Mouse (Mus musculus) retina, adult 2 months (tissue): ENCODE measurements around the gene Btg2.
A peak's percentile ranks its signal among the peaks of the same experiment; 100 is the strongest.

Source experiments
- DNase-seq: peaks from one replicate; pipeline ENCODE4 v3.0.0-alpha.2; 2012; ENCODE audit warnings: low read depth, low spot score

Btg2 gene

DNA sequence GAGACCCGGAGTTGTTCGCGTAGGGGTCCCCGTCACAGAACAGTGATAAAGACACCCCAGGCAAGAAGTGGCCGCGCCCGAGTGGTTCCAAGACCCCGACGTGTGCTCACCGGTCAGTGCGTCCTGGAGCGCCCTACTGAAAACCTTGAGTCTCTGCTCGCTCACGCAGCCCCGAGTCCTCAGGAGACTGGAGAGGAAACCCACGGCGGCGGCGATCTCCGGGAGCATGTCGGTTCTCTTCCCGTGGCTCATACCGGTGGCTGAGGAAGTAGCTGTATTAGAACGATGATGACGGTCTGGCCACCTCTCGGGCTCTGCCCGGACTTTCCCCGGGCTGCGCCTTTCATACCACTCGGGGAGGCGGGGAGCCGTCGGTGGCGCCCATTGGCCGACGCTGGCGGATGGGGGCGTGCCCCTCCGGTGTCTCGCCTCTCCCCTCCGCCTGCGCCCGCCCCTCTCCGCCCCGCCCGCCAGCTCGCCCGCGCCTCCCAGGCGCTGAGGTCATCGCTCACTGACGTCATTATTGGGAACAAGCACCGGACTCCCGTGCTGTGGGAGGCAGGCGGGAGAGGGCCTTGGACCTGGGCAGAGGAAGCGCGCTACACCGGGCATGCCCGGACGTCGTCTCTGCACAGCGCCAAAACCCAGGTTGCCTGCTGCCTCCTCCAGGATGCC is at the start of gene Btg2:
Btg2 (minus strand) TSS at position 319 of the 675 bp plus-strand sequence.
- peak; percentile 93 for DNase-seq

DNA sequence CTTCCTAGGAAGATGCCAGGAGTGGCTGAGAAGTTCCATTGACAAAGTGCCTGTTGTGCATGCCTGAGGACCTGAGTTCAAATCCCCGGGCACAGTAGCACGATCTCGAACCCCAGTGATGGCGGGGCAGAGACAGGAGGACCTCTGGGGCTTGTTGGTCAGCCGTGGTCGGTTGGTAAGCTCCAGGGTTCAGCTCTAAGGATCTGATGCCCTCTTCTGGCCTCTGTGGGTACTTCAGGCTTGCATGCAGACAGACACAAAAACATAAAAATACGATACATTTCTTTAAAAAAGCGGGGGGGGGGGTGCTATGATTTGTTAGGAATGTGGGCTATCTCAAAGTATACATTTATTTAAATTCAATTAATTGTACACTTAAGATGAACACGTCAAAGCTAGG is 43.3 kb upstream of the Btg2 start:
- DNase-seq: no peak

DNA sequence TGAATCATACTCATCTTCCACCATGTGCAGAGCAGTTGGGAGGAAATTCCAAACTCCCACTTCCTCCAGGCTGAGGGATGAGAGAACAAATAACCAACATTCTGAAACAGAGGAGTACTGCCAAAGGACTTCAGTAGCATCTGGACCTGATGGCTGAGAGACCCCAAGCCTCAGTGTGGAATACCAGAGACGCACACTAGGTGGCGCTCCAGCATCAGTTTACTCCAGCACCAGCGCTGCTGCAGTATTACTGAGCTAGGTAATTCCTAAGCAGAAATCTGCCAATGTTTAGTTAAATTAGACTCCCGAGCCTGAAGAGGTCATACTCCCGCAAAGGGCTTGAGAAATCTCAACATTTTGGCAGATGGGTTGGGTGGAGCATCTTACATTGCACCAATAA is 41.3 kb upstream of the Btg2 start:
- peak; percentile 61 for DNase-seq

- DNase-seq: no peak
Measured at GRCm38 (mm10) chr1:134117110-134117509, 38.2 kb upstream of the Btg2 start.

DNA sequence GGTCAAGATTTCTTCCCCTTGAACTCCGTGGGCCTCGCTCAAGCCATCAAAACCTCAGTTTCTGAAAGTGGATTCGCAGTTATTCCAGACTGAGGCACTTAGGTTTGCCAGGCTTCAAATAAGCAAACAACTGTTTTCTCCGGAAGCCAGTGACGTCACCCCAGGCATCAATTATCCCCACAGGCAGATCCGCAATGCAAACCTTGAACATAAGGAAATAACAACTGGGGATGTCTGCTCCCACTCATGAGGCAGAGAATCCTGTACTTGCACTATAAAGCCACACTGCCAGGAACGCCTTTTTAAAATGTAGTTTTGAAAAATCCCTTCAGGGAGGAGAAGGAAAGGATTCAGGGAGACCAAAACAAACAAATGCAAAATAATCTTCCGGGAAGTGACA is 36.5 kb upstream of the Btg2 start:
- DNase-seq: no peak

DNA sequence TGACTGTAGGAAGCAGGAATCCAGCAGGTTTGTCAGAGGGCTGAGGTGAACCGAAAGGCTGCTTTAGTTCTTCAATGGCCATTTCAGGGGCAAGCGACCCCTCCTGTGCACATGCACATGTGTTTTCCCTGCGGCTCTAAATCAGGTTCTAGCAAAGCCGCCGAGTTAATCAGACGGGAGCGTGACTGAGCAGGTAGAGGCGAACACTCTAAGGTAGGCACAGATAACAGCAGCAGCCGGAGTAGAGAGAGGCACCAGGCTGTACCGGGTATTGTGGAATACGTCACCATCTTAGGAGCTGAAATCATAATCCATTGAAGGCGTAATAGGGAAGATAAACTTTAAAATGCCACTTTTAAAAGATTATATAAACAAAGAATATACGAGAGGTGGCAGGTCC is 35.8 kb upstream of the Btg2 start:
- DNase-seq: no peak

DNA sequence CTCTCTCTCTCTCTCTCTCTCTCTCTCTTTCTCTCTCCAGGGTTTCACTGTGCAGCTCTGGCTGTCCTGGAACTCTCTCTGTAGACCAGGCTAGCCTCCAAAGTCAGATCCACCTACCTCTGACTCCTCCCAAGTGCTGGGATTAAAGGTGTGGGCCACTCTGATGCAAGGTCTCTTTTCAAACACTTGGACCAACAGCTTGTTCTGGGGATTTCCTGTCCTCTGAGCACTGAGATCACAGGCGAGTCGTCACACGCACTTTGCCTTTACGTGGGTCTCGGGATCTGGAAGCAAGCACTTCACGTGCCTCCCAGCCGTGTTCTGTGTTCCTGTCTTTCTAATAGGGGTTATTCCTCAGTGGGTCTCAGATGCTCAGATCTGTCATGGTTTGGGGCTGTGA is 35.1 kb upstream of the Btg2 start:
- no peak for DNase-seq

DNA sequence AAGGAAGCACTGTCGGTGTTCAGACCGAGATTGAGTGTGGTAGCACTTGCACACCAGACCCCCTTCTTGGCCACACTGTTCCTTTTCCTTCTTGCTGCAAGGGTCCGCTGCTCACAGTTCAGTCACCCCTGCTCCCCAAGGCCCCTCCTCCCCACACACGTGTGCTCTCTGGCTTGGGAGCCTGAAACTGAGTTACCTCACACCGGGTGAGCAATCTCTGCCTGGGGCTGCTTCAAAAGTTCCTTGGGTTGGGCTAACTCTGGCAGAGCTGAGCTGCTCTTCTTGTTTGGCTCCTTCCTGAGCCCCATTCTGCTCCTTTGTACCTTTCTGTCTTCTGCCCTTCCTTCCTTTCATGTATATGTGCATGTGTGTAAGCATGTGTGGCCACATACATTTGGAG is 34.6 kb upstream of the Btg2 start:
- DNase-seq: no peak

DNA sequence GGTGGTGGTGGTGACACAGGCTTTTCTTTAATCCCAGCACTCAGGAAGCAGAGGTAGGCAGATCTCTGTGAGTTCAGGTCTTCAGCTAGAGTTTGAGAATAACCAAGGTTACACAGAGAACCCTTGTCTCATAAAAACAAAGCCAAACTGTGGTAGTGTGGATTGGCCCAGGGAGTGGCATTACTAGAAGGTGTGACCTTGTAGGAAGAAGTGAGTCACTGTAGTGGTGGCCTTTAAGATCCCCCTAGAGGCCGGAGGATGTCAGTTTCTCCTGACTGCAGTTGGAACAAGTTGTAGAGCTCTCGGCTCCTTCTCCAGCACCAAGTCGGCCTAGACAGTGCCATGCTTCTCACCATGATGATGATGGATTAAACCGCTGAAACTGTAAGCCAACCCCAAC is 32.1 kb upstream of the Btg2 start, which contains the start of gene Chit1:
Chit1 (plus strand) TSS at position 264 of the 400 bp plus-strand sequence.
- DNase-seq: no peak

GRCm38 (mm10) chr1:134110449-134110848 is 31.5 kb upstream of the Btg2 start:
- no peak for DNase-seq

- DNase-seq: no peak
Measured at GRCm38 (mm10) chr1:134110015-134110414, 31.1 kb upstream of the Btg2 start.

DNA sequence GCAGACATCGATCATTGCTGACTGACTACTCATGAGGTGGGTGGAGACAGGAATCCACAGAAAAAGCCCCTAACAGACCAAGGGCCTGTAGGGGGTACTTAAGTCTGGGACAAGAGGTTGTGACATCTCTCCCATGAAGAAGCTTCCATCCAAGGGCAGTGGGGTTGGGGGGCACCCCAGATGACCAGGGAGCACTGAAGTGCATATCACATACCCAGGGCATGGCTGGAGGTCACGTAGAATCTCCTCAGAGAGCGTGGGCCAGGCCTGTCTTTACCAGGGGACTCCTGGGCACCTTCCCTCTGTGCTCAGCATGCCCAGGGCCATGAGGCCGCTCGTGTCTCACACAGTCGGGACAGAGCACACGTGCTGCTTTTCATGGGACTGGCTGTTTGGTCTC is 28.9 kb upstream of the Btg2 start:
- no peak for DNase-seq

DNA sequence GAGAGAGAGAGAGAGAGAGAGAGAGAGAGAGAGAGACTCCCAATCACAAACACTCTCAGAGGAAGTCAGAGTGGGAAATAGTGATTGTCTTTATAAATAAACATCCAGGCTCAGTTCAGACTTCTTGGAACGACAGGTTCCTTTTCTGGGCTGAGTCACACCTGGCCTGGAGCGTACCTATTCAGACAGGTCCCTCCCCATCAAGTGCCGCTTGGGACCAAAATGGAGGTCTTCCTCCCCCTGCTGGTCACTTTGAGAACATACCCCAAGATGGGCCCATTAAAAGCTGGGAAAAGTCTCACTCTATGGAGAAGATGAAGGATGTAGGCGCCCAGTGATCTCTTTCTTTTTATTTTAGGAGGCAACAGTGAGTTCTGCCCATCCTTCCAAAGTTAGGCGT is 27.8 kb upstream of the Btg2 start:
- peak; percentile 64 for DNase-seq

DNA sequence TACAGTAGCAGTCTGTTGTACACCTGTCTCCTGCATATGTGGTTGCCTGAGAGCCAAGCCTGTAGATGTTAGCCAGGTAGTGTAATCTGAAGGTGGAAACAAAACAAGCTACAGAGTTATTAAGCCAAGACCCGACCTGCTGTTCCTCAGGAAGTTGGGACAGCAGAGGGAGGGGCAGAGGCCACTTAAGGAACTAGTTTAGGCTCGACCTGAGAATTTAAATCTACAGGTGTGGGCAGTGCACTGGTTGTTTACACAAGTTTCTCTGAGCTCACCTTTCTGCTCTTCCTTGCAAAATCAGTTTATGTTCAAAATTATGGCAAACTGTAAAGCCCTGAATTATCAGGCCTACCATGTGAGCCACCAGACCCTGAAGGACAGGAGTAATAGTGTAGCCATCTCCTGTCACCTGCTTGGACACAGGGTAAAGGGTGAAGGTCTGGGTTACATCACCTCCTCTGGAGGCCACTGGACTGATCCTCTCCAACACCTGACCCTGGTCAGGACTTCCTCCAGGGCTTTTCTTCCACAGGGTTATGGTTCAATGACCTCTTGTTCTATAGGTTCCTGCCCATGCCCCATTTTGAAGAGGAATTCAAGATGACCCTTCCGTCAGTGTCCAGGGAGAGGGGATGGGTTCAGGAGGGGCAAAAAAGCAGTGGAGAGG is 27.0 kb upstream of the Btg2 start:
- no peak for DNase-seq

DNA sequence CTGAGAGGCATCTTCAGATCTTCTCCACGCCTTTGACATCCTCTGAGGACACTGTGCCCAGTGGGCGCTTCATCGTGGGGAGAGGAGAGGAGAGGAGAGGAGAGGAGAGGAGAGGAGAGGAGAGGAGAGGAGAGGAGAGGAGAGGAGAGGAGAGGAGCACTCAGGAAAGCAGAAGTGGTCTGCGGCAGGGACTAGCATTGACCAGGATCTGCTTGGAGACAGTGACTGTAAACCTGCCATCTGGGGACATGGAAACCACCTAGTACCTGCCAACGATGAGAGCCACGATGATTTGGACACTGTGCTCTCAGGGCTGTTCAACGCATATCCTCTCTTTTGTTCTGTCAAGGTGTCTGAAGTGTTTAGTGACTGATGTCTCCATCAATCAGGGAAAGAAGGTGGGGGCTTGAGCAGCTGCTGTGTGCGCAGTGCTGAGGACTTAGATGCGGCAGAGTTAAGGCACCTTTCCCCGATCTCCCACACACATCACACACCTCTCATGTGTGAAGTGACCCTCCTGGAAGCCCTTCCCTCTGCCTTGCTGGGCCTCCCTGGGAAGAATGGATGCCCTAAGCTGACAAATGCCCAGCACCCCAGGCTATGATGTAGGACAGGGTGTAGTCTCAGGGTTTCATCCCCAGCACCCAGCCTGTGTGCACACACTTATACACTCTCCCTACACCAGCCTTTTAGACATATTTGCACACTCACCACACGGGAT is 26.3 kb upstream of the Btg2 start:
- no peak for DNase-seq

DNA sequence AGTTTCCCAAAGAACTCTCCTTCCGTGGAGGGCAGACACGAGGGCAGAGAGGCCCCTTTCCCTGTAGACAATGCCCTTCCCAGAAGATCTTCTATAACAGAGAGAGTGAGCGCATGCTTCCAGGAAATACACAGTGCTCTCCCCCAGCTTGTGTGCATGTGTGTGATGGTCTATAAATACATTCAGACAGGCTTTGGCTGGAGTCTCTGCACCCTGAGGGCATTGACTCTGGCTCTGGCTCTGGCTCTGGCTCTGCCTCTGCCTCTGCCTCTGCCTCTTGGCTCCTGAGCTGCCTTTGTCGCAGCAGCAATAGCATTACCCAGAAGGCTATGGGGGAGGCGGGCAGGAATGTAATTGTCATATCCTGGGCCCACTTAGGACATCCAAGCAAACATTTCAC is 24.9 kb upstream of the Btg2 start:
- DNase-seq: no peak

- no peak for DNase-seq
Measured at GRCm38 (mm10) chr1:134101593-134101992, 22.7 kb upstream of the Btg2 start.

DNA sequence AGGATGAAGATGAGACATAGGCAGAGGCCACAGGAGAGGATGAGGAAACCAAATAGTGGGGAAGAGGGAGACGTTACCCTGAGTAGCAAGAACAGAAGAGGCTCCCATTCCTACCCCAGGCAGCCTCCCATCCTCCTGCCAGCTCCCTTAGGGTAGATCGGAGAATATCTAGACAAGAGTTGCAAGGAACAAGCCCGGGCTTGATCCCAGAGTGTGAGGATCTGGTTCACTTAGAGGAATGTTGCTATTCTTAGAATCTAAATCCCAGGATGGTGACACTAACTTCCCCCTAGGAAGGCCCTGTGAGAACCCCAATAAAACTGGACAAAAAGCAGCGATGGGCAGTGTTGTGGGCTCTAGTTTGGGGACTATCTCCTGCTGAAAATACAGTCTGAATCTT is 22.0 kb upstream of the Btg2 start:
- DNase-seq: no peak

DNA sequence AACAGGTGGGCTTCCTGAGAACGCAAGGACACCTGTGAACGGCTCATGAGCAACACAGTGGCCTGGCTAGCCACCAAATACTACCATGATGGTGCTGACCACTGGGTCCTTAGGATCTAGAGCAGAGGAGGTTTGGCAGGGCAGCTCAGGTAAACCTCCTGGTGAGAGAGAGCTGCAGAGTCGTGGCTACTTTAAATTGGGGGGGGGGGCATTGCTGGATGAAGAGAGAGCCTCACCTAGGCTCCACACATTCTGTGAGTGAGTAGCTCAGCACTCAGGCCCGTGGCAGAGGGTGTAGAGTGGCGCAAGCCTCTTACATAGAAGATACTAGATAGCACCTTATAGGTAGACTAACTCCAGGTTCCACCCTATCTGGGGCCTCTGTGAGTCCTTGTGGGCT is 21.5 kb upstream of the Btg2 start:
- no peak for DNase-seq

- DNase-seq: no peak
Measured at GRCm38 (mm10) chr1:134099516-134100235, 20.8 kb upstream of the Btg2 start.

- DNase-seq: no peak
Measured at GRCm38 (mm10) chr1:134098726-134099515, 20.0 kb upstream of the Btg2 start.
